ENCODE assay signal across 8 mouse cellular contexts in the genomic region with DNA sequence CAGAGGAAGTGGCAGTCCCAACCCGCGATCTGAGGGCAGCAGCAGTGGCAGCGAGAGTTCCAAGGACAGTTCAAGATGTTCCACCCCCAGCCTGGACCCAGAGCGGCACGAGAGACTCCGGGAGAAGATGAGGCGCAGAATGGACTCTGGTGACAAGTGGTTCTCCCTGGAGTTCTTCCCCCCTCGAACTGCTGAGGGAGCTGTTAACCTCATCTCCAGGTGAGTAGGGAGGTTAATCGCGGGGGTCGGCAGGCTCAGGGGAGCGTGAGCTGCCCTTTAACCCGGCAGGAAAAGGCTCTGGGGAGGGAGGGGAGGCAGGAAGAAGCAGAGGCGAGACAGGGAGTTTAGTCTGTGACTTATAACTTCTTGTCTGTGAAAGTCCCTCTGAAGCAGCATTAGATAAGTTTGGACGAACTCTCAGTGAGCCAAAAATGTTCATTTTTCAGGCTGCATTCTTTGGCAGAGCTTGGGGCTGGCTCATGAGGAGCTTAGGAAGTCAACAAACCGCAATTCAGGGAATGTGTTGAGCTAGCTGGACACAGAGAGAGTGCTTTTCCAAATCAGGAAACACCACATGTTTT. TPM values are rescaled to one million over a fixed set of nuclear protein-coding genes. Genes with fewer than 3 reads are reported as not detected.
A peak's percentile ranks its signal among the peaks of the same experiment; 100 is the strongest.
DNase-seq lines count a peak whose midpoint lies in the region; ATAC-seq and TF ChIP-seq lines count a peak whose summit lies in the region.

No protein-coding gene starts in this region.

- no peak for TF ChIP-seq POLR2A in spleen, adult 2 months (IDR thresholded peaks at IDR 0.05; ENCODE audit: low read depth, low read length)

- peaks cover 14% of the 10 kb centered on the region for H3K4me1 ChIP-seq in spleen, adult 2 months (ENCODE audit: control insufficient read depth, insufficient read depth, insufficient read length)
- H3K4me1 ChIP-seq in embryonic facial prominence, embryonic 10.5 days: peaks cover 52% of the 10 kb centered on the region
- peaks cover 20 to 43% of the 10 kb centered on the region in 2 experiments for H3K4me1 ChIP-seq in heart, embryonic 14.5 days (ENCODE audit: control insufficient read depth in 2 of 2, insufficient read depth in 2 of 2, low read length in 2 of 2)
- peaks cover 43% of the 10 kb centered on the region for H3K4me1 ChIP-seq in kidney, embryonic 16.5 days (ENCODE audit: insufficient read depth, low read length)

- no peaks in the 10 kb centered on the region for H3K9me3 ChIP-seq in embryonic facial prominence, embryonic 10.5 days
- H3K9me3 ChIP-seq in heart, embryonic 14.5 days (ENCODE audit: control insufficient read depth, low read length): no peaks in the 10 kb centered on the region
- H3K9me3 ChIP-seq in kidney, embryonic 16.5 days (ENCODE audit: low read length): no peaks in the 10 kb centered on the region

- no peak for TF ChIP-seq CTCF in spleen, adult 2 months (IDR thresholded peaks at IDR 0.05; ENCODE audit: extremely low read depth, insufficient read depth, insufficient read length, insufficient replicate concordance)

- H3K27ac ChIP-seq in spleen, adult 2 months (ENCODE audit: insufficient read depth, low read length): peak overlapping the region; percentile 39
- peak overlapping the region; percentile 89 for H3K27ac ChIP-seq in embryonic facial prominence, embryonic 10.5 days (replicated peaks)
- peak overlapping the region; percentile 56 to 81 for H3K27ac ChIP-seq in heart, embryonic 14.5 days (replicated peaks in 1 of 2; ENCODE audit: control insufficient read depth in 1 of 2, insufficient read depth in 1 of 2, low read depth in 2 of 2, low read length in 2 of 2)
- peak overlapping the region; percentile 93 for H3K27ac ChIP-seq in kidney, embryonic 16.5 days (ENCODE audit: low read length)

- WGBS in spleen, adult 2 months: 6% methylated on average over 16 of the region's 16 CpGs
- WGBS in embryonic facial prominence, embryonic 10.5 days: 4% methylated on average over 16 of the region's 16 CpGs
- WGBS in heart, embryonic 14.5 days: 3% methylated on average over 16 of the region's 16 CpGs
- WGBS in kidney, embryonic 16.5 days: 1% methylated on average over 16 of the region's 16 CpGs

- H3K27me3 ChIP-seq in spleen, adult 2 months (ENCODE audit: control insufficient read depth, insufficient read depth, low read length): no peaks in the 10 kb centered on the region
- no peaks in the 10 kb centered on the region for H3K27me3 ChIP-seq in embryonic facial prominence, embryonic 10.5 days (replicated peaks; ENCODE audit: low read depth, poor library complexity, severe bottlenecking)
- H3K27me3 ChIP-seq in heart, embryonic 14.5 days (ENCODE audit: control insufficient read depth, insufficient read depth, low read length): no peaks in the 10 kb centered on the region
- no peaks in the 10 kb centered on the region for H3K27me3 ChIP-seq in kidney, embryonic 16.5 days (ENCODE audit: insufficient read depth, low read length)

- H3K4me2 ChIP-seq in heart, embryonic 14.5 days (ENCODE audit: low read length): peak overlapping the region; percentile 86
- peak overlapping the region; percentile 88 for H3K4me2 ChIP-seq in kidney, embryonic 16.5 days (replicated peaks; ENCODE audit: low read depth, low read length)

- peak overlapping the region; percentile 74 for H3K9ac ChIP-seq in heart, embryonic 14.5 days (ENCODE audit: low read length)
- H3K9ac ChIP-seq in kidney, embryonic 16.5 days (replicated peaks; ENCODE audit: low read length): peak overlapping the region; percentile 67

- H3K36me3 ChIP-seq in spleen, adult 2 months (ENCODE audit: control insufficient read depth, insufficient read depth, low read length): 0 out of 2 replicates have a peak, but pooled peaks cover 2% of the 10 kb centered on the region
- H3K36me3 ChIP-seq in embryonic facial prominence, embryonic 10.5 days (replicated peaks): peaks cover 51% of the 10 kb centered on the region
- H3K36me3 ChIP-seq in heart, embryonic 14.5 days (ENCODE audit: control insufficient read depth, insufficient read depth, low read length): peaks cover 33% of the 10 kb centered on the region
- H3K36me3 ChIP-seq in kidney, embryonic 16.5 days (ENCODE audit: insufficient read depth, low read length): peaks cover 13% of the 10 kb centered on the region

- peak overlapping the region; percentile 62 for H3K4me3 ChIP-seq in spleen, adult 2 months (ENCODE audit: extremely low read depth, insufficient read depth, insufficient read length)
- peak overlapping the region; percentile 94 for H3K4me3 ChIP-seq in embryonic facial prominence, embryonic 10.5 days
- H3K4me3 ChIP-seq in heart, embryonic 14.5 days (ENCODE audit: control insufficient read depth in 1 of 2, insufficient read depth in 1 of 2, low read depth in 1 of 2, low read length in 2 of 2): peak overlapping the region; percentile 51 to 60
- peak overlapping the region; percentile 54 for H3K4me3 ChIP-seq in kidney, embryonic 16.5 days (ENCODE audit: low read length)

- ATAC-seq in heart, embryonic 14.5 days (ENCODE audit: insufficient number of reproducible peaks, insufficient read depth, low FRiP score, low read depth): no peak
- ATAC-seq in kidney, embryonic 16.5 days (ENCODE audit: low FRiP score, low TSS enrichment): no peak

- peak in 1 of 2 experiments; percentile 19 for DNase-seq in spleen, adult 2 months (ENCODE audit: low read depth in 1 of 2, low spot score in 2 of 2)
- no peak for DNase-seq in spleen, adult 12 weeks (ENCODE audit: low spot score)
- DNase-seq in embryonic facial prominence, embryonic 10.5 days (ENCODE audit: low spot score): no peak
- peak; percentile 32 for DNase-seq in lung, postnatal 14 days
- peak; percentile 50 for DNase-seq in telencephalon, adult 2 months (ENCODE audit: low read depth, low spot score)
- DNase-seq in urinary bladder, postnatal 10 days (ENCODE audit: low spot score): no peak

RNA-seq across cellular contexts. Expression of a gene that starts 2.8 kb away (rescaled TPM):
- 19.7 and 22.3 TPM in 2 replicates for polyA plus RNA-seq in spleen, adult 2 months (2012; rRNA removed)
- polyA plus RNA-seq in embryonic facial prominence, embryonic 10.5 days (2016; fragmentation: Nextera tagmentation; extraction: Ambion mirVana): 25.2 and 25.4 TPM in 2 replicates
- polyA plus RNA-seq in heart, embryonic 14.5 days (2014; fragmentation: Nextera tagmentation; extraction: Ambion mirVana): 8.7 and 9.7 TPM in 2 replicates
- 26.5 and 28.1 TPM in 2 replicates for polyA plus RNA-seq in kidney, embryonic 16.5 days (2015; fragmentation: Nextera tagmentation; extraction: Ambion mirVana)

RNA-seq across cellular contexts. Expression of a gene that starts 3.1 kb away (rescaled TPM):
- polyA plus RNA-seq in spleen, adult 2 months (2012; rRNA removed): 9.8 and 12.1 TPM in 2 replicates
- polyA plus RNA-seq in embryonic facial prominence, embryonic 10.5 days (2016; fragmentation: Nextera tagmentation; extraction: Ambion mirVana): 10.3 and 12.0 TPM in 2 replicates
- 5.4 and 6.1 TPM in 2 replicates for polyA plus RNA-seq in heart, embryonic 14.5 days (2014; fragmentation: Nextera tagmentation; extraction: Ambion mirVana)
- polyA plus RNA-seq in kidney, embryonic 16.5 days (2015; fragmentation: Nextera tagmentation; extraction: Ambion mirVana): 6.4 and 6.8 TPM in 2 replicates

RNA-seq across cellular contexts. Expression of a gene that starts 41.2 kb away (rescaled TPM):
- polyA plus RNA-seq in spleen, adult 2 months (2012; rRNA removed): 0.32 TPM in 1 of 2 replicates, not detected in the other
- polyA plus RNA-seq in embryonic facial prominence, embryonic 10.5 days (2016; fragmentation: Nextera tagmentation; extraction: Ambion mirVana): 0.20 TPM in 1 of 2 replicates, not detected in the other
- polyA plus RNA-seq in heart, embryonic 14.5 days (2014; fragmentation: Nextera tagmentation; extraction: Ambion mirVana): 7,026 and 7,623 TPM in 2 replicates
- polyA plus RNA-seq in kidney, embryonic 16.5 days (2015; fragmentation: Nextera tagmentation; extraction: Ambion mirVana): 0.41 and 1.00 TPM in 2 replicates

RNA-seq across cellular contexts. Expression of a gene that starts 46.1 kb away (rescaled TPM):
- polyA plus RNA-seq in spleen, adult 2 months (2012; rRNA removed): 23.7 and 24.2 TPM in 2 replicates
- 13.2 and 14.8 TPM in 2 replicates for polyA plus RNA-seq in embryonic facial prominence, embryonic 10.5 days (2016; fragmentation: Nextera tagmentation; extraction: Ambion mirVana)
- polyA plus RNA-seq in heart, embryonic 14.5 days (2014; fragmentation: Nextera tagmentation; extraction: Ambion mirVana): 19.5 and 20.0 TPM in 2 replicates
- polyA plus RNA-seq in kidney, embryonic 16.5 days (2015; fragmentation: Nextera tagmentation; extraction: Ambion mirVana): 28.1 and 31.5 TPM in 2 replicates

RNA-seq across cellular contexts. Expression of a gene that starts 56.1 kb away (rescaled TPM):
- polyA plus RNA-seq in spleen, adult 2 months (2012; rRNA removed): not detected in 2 replicates
- polyA plus RNA-seq in embryonic facial prominence, embryonic 10.5 days (2016; fragmentation: Nextera tagmentation; extraction: Ambion mirVana): 0.20 TPM in 1 of 2 replicates, not detected in the other
- 180 and 234 TPM in 2 replicates for polyA plus RNA-seq in heart, embryonic 14.5 days (2014; fragmentation: Nextera tagmentation; extraction: Ambion mirVana)
- 0.21 TPM in 1 of 2 replicates, not detected in the other for polyA plus RNA-seq in kidney, embryonic 16.5 days (2015; fragmentation: Nextera tagmentation; extraction: Ambion mirVana)

Comparison
In these comparisons a context has a peak if more than half of its experiments do, and no peak if none do; other contexts are left out.
1. DNase-seq: peak in lung, postnatal 14 days (single experiment) and telencephalon, adult 2 months (single experiment); none in spleen, adult 12 weeks (single experiment), embryonic facial prominence, embryonic 10.5 days (single experiment) and urinary bladder, postnatal 10 days (single experiment).
2. H3K27ac ChIP-seq: peak in every context shown above with its lines; median percentile 93 in kidney, embryonic 16.5 days; 89 in embryonic facial prominence, embryonic 10.5 days; 68 in heart, embryonic 14.5 days; 39 in spleen, adult 2 months.
3. RNA of a gene that starts 41.2 kb away (polyA plus RNA-seq): 7,026 to 7,623 TPM in heart, embryonic 14.5 days; 0.41 to 1.00 TPM in kidney, embryonic 16.5 days, 0.32 TPM in spleen, adult 2 months and 0.20 TPM in embryonic facial prominence, embryonic 10.5 days; every median in the first group is over 1,000 times any median in the second.
4. Peak in every context shown above with its lines, with median percentiles within 50 percentile points of each other: H3K4me3 ChIP-seq.